Mouse (Mus musculus) spleen, adult 2 months (tissue): Measurements from ENCODE around the gene Cx3cl1.

Experiments
- CTCF ChIP-seq: fragments of 200-500 bp; IDR thresholded peaks from 2 replicates; pipeline ENCODE4 v1.5.1; 2011; ENCODE audit warnings: mild to moderate bottlenecking, inconsistent platforms; ENCODE audit not compliant: insufficient read depth, insufficient read length, insufficient replicate concordance; ENCODE audit errors: extremely low read depth
- POLR2A ChIP-seq: fragments of 200-500 bp; IDR thresholded peaks from 2 replicates; pipeline ENCODE4 v1.6.1; 2011; ENCODE audit warnings: low read depth, low read length, inconsistent platforms

- TF ChIP-seq CTCF (no peak), POLR2A (no peak)
These were observed 54.4 kb downstream of the Cx3cl1 start for GRCm38 (mm10) chr8:94826210-94826609.
